26 mouse cellular contexts compared by ENCODE assay signal in genomic region chr16:87701891-87702290, GRCm38 (mm10). TPM values are rescaled to one million over a fixed set of nuclear protein-coding genes. Genes with fewer than 3 reads are reported as not detected.
DNase-seq lines count a peak whose midpoint lies in the region; ATAC-seq and TF ChIP-seq lines count a peak whose summit lies in the region.
"Had no signal": no experiment of that assay in that cellular context is flagged by ENCODE, and none has a peak within 500 bp of the region (broad histone marks: within the 10 kb centered on the region; RNA-seq: fewer than 3 reads in every experiment).

No protein-coding gene starts in this region.

- peak overlapping the region; percentile 28 for H3K4me3 ChIP-seq in heart, embryonic 13.5 days
- no peak overlapping the region for H3K4me3 ChIP-seq in heart, adult 2 months
- H3K4me3 ChIP-seq in kidney, adult 2 months (ENCODE audit: insufficient read depth, low read depth, low read length), result no peak overlapping the region
- no peak overlapping the region for H3K4me3 ChIP-seq in kidney, embryonic 14.5 days (ENCODE audit: low read length)
- 0 out of 2 replicates have a peak overlapping the region, but pooled peaks have one; percentile 0 for H3K4me3 ChIP-seq in liver, embryonic 13.5 days (replicated peaks)
- H3K4me3 ChIP-seq in liver, embryonic 15.5 days (replicated peaks), result no peak overlapping the region
- no peak overlapping the region for H3K4me3 ChIP-seq in limb, embryonic 10.5 days
- H3K4me3 ChIP-seq: embryonic facial prominence, embryonic 12.5 days; forebrain, embryonic 12.5 days; limb, embryonic 15.5 days; midbrain, embryonic 13.5 days; neural tube, embryonic 13.5 days had no signal

- 0 out of 2 replicates have a peak overlapping the region, but pooled peaks have one; percentile 6 for H3K9ac ChIP-seq in heart, embryonic 13.5 days
- no peak overlapping the region for H3K9ac ChIP-seq in heart, adult 2 months (ENCODE audit: low read depth, low read length)
- no peak overlapping the region for H3K9ac ChIP-seq in kidney, embryonic 14.5 days (ENCODE audit: low read depth, low read length)
- H3K9ac ChIP-seq in liver, embryonic 13.5 days, result peak overlapping the region; percentile 49; the same call in 1 of the 2 replicates
- H3K9ac ChIP-seq in liver, embryonic 15.5 days, result no peak overlapping the region
- H3K9ac ChIP-seq: embryonic facial prominence, embryonic 12.5 days; forebrain, embryonic 12.5 days; forebrain, postnatal 0 days; hindbrain, embryonic 14.5 days; limb, embryonic 15.5 days; midbrain, embryonic 13.5 days; neural tube, embryonic 13.5 days had no signal

- H3K4me1 ChIP-seq in heart, embryonic 13.5 days, result peaks cover 77% of the 10 kb centered on the region
- H3K4me1 ChIP-seq in heart, adult 2 months (ENCODE audit: control insufficient read depth, insufficient read depth, low read length), result peaks cover 23% of the 10 kb centered on the region
- peaks cover 32% of the 10 kb centered on the region for H3K4me1 ChIP-seq in kidney, adult 2 months (ENCODE audit: control insufficient read depth, insufficient read depth, low read length)
- peaks cover 21% of the 10 kb centered on the region for H3K4me1 ChIP-seq in kidney, embryonic 14.5 days (ENCODE audit: control insufficient read depth, insufficient read depth, low read length)
- H3K4me1 ChIP-seq in liver, embryonic 13.5 days (replicated peaks), result peaks cover 84% of the 10 kb centered on the region
- peaks cover 82% of the 10 kb centered on the region for H3K4me1 ChIP-seq in liver, embryonic 15.5 days (replicated peaks)
- peaks cover 38% of the 10 kb centered on the region for H3K4me1 ChIP-seq in limb, embryonic 10.5 days

- H3K36me3 ChIP-seq in heart, embryonic 13.5 days, result no peaks in the 10 kb centered on the region
- peaks cover 5% of the 10 kb centered on the region for H3K36me3 ChIP-seq in heart, adult 2 months (ENCODE audit: control insufficient read depth, insufficient read depth, low read length)
- no peaks in the 10 kb centered on the region for H3K36me3 ChIP-seq in kidney, adult 2 months (ENCODE audit: control insufficient read depth, insufficient read depth, low read length)
- no peaks in the 10 kb centered on the region for H3K36me3 ChIP-seq in kidney, embryonic 14.5 days (ENCODE audit: control insufficient read depth, insufficient read depth, low read length)
- no peaks in the 10 kb centered on the region for H3K36me3 ChIP-seq in liver, embryonic 13.5 days
- H3K36me3 ChIP-seq in liver, embryonic 15.5 days (replicated peaks), result no peaks in the 10 kb centered on the region
- H3K36me3 ChIP-seq in limb, embryonic 10.5 days, result no peaks in the 10 kb centered on the region
- H3K36me3 ChIP-seq: embryonic facial prominence, embryonic 12.5 days; forebrain, embryonic 12.5 days; limb, embryonic 15.5 days; midbrain, embryonic 13.5 days; neural tube, embryonic 13.5 days had no signal

- TF ChIP-seq CTCF in heart, adult 2 months (IDR thresholded peaks at IDR 0.05), result no peak
- no peak for TF ChIP-seq CTCF in kidney, adult 2 months (conservative IDR thresholded peaks at IDR 0.05; ENCODE audit: insufficient read depth, insufficient read length, low read depth, low read length)

- no peaks in the 10 kb centered on the region for H3K27me3 ChIP-seq in heart, embryonic 13.5 days (replicated peaks)
- no peaks in the 10 kb centered on the region for H3K27me3 ChIP-seq in heart, adult 2 months (ENCODE audit: control insufficient read depth, insufficient read depth, low read length)
- H3K27me3 ChIP-seq in kidney, adult 2 months (replicated peaks; ENCODE audit: control insufficient read depth, insufficient read depth, low read length), result no peaks in the 10 kb centered on the region
- no peaks in the 10 kb centered on the region for H3K27me3 ChIP-seq in kidney, embryonic 14.5 days (ENCODE audit: control insufficient read depth, insufficient read depth, low read length)
- no peaks in the 10 kb centered on the region for H3K27me3 ChIP-seq in liver, embryonic 13.5 days
- H3K27me3 ChIP-seq in liver, embryonic 15.5 days, result no peaks in the 10 kb centered on the region
- no peaks in the 10 kb centered on the region; the same call in 1 of the 2 replicates for H3K27me3 ChIP-seq in limb, embryonic 10.5 days (ENCODE audit: low read depth, poor library complexity, severe bottlenecking)
- H3K27me3 ChIP-seq: embryonic facial prominence, embryonic 12.5 days; neural tube, embryonic 13.5 days; Patski had no signal

- TF ChIP-seq EP300 in heart, adult 2 months (IDR thresholded peaks at IDR 0.05; ENCODE audit: insufficient read depth, low read depth, low read length), result no peak

- no peak overlapping the region for H3K27ac ChIP-seq in heart, embryonic 13.5 days (replicated peaks)
- H3K27ac ChIP-seq in heart, adult 2 months, result no peak overlapping the region
- H3K27ac ChIP-seq in kidney, adult 2 months (ENCODE audit: insufficient read depth, low read depth, low read length), result no peak overlapping the region
- no peak overlapping the region for H3K27ac ChIP-seq in kidney, embryonic 14.5 days (ENCODE audit: low read depth, low read length)
- H3K27ac ChIP-seq in liver, embryonic 13.5 days, result peak overlapping the region; percentile 59
- H3K27ac ChIP-seq in liver, embryonic 15.5 days (replicated peaks), result peak overlapping the region; percentile 31; the same call in 1 of the 2 replicates
- H3K27ac ChIP-seq in limb, embryonic 10.5 days, result no peak overlapping the region
- H3K27ac ChIP-seq: embryonic facial prominence, embryonic 12.5 days; forebrain, embryonic 12.5 days; hindbrain, embryonic 14.5 days; limb, embryonic 15.5 days; midbrain, embryonic 13.5 days; neural tube, embryonic 13.5 days had no signal

- H3K9me3 ChIP-seq in heart, embryonic 13.5 days, result no peaks in the 10 kb centered on the region
- H3K9me3 ChIP-seq in kidney, embryonic 14.5 days (ENCODE audit: control insufficient read depth, low read length), result no peaks in the 10 kb centered on the region
- H3K9me3 ChIP-seq in liver, embryonic 13.5 days (replicated peaks), result no peaks in the 10 kb centered on the region
- no peaks in the 10 kb centered on the region for H3K9me3 ChIP-seq in liver, embryonic 15.5 days (replicated peaks)
- H3K9me3 ChIP-seq in limb, embryonic 10.5 days (replicated peaks), result no peaks in the 10 kb centered on the region
- H3K9me3 ChIP-seq: embryonic facial prominence, embryonic 12.5 days; forebrain, embryonic 12.5 days; limb, embryonic 15.5 days; midbrain, embryonic 13.5 days; neural tube, embryonic 13.5 days had no signal

- intact Hi-C loops in heart, adult 2 months (cut with DNase I), result loop anchor here (2.0 kb wide), 1 partner anchor 13 kb away; no protein-coding TSS in a partner anchor

- TF ChIP-seq POLR2A in heart, adult 2 months (IDR thresholded peaks at IDR 0.05; ENCODE audit: insufficient read depth, low read depth, low read length), result no peak
- TF ChIP-seq POLR2A in kidney, adult 2 months (IDR thresholded peaks at IDR 0.05; ENCODE audit: low read depth, low read length), result no peak

- 76% methylated on average over 2 of the region's 2 CpGs for WGBS in heart, embryonic 13.5 days
- WGBS in heart, adult 2 months, result 73% methylated on average over 2 of the region's 2 CpGs
- 35% methylated on average over 2 of the region's 2 CpGs for WGBS in kidney, adult 2 months
- 41% methylated on average over 2 of the region's 2 CpGs for WGBS in kidney, embryonic 14.5 days
- WGBS in liver, embryonic 13.5 days (ENCODE audit: insufficient replicate concordance), result 60% methylated on average over 2 of the region's 2 CpGs
- 69% methylated on average over 2 of the region's 2 CpGs for WGBS in liver, embryonic 15.5 days (ENCODE audit: insufficient replicate concordance)
- WGBS in limb, embryonic 10.5 days, result 77% methylated on average over 2 of the region's 2 CpGs

- no peak for DNase-seq in heart, adult 2 months
- DNase-seq in kidney, adult 2 months, result peak; percentile 86
- no peak for DNase-seq in liver, embryonic 13.5 days
- DNase-seq in liver, result no peak
- DNase-seq in limb, embryonic 10.5 days (ENCODE audit: low spot score), result no peak
- DNase-seq: adrenal gland, postnatal 10 days; cerebellum, adult 11 months; cerebellum, adult 9-10 months; embryo, embryonic 11 days; forebrain, postnatal 0 days; heart, postnatal 36 days; layer of hippocampus, postnatal 36 days; left cerebral cortex, postnatal 4 days; lung, postnatal 36 days; thymus, adult 2 months; thymus, postnatal 36 days had no signal

- ATAC-seq in heart, embryonic 13.5 days (ENCODE audit: extremely low read depth, insufficient number of reproducible peaks, low FRiP score, low TSS enrichment), result no peak
- ATAC-seq in kidney, embryonic 14.5 days (ENCODE audit: low FRiP score, low TSS enrichment), result no peak
- no peak for ATAC-seq in liver, embryonic 13.5 days (ENCODE audit: low read depth)
- ATAC-seq in liver, embryonic 15.5 days (ENCODE audit: insufficient read depth), result no peak
- ATAC-seq: forebrain, postnatal 0 days; midbrain, embryonic 13.5 days; Patski had no signal

- H3K4me2 ChIP-seq in heart, embryonic 13.5 days, result peak overlapping the region; percentile 44
- no peak overlapping the region for H3K4me2 ChIP-seq in kidney, embryonic 14.5 days (replicated peaks; ENCODE audit: low read depth, low read length)
- H3K4me2 ChIP-seq in liver, embryonic 13.5 days, result peak overlapping the region; percentile 44
- peak overlapping the region; percentile 33 for H3K4me2 ChIP-seq in liver, embryonic 15.5 days
- H3K4me2 ChIP-seq: embryonic facial prominence, embryonic 12.5 days; forebrain, embryonic 12.5 days; hindbrain, embryonic 14.5 days; limb, embryonic 15.5 days; midbrain, embryonic 13.5 days; neural tube, embryonic 13.5 days had no signal

- H3K79me2 ChIP-seq in heart, adult 2 months (replicated peaks; ENCODE audit: control insufficient read depth, insufficient read depth, low read length), result peaks cover 7% of the 10 kb centered on the region

RNA-seq across cellular contexts. Expression of gene Bach1, which starts 3.1 kb away (rescaled TPM):
- polyA plus RNA-seq in heart, embryonic 13.5 days (2015; fragmentation: Nextera tagmentation; extraction: Ambion mirVana), result 9.2 and 9.5 TPM in 2 replicates
- 10 to 100 TPM; 26.4 to 27.9 TPM for total RNA-seq in heart, adult 2 months (2021)
- polyA plus RNA-seq in heart, adult 2 months (2012; rRNA removed), result 8.3 and 11.1 TPM in 2 replicates
- polyA plus RNA-seq in kidney, adult 2 months (2012; rRNA removed), result 8.6 and 9.7 TPM in 2 replicates
- polyA plus RNA-seq in kidney, embryonic 14.5 days (2014; fragmentation: Nextera tagmentation; extraction: Ambion mirVana), result 9.8 and 19.6 TPM in 2 replicates
- 6.3 and 9.0 TPM in 2 replicates for polyA plus RNA-seq in liver, embryonic 13.5 days (2015; fragmentation: Nextera tagmentation; extraction: Ambion mirVana)
- polyA plus RNA-seq in liver, embryonic 15.5 days (2015; fragmentation: Nextera tagmentation; extraction: Ambion mirVana), result 6.5 and 6.9 TPM in 2 replicates
- polyA plus RNA-seq in limb, embryonic 10.5 days (2016; fragmentation: Nextera tagmentation; extraction: Ambion mirVana), result 12.5 and 15.4 TPM in 2 replicates

Comparison
In these comparisons a context has a peak if more than half of its experiments do, and no peak if none do; other contexts are left out.
1. H3K4me3 ChIP-seq: peak in heart, embryonic 13.5 days (single experiment) and liver, embryonic 13.5 days (single experiment); none in heart, adult 2 months (single experiment), kidney, adult 2 months (single experiment), kidney, embryonic 14.5 days (single experiment), liver, embryonic 15.5 days (single experiment) and limb, embryonic 10.5 days (single experiment).
2. H3K9ac ChIP-seq: peak in heart, embryonic 13.5 days (single experiment) and liver, embryonic 13.5 days (single experiment); none in heart, adult 2 months (single experiment), kidney, embryonic 14.5 days (single experiment) and liver, embryonic 15.5 days (single experiment).
3. H3K27ac ChIP-seq: peak in liver, embryonic 13.5 days (single experiment) and liver, embryonic 15.5 days (single experiment); none in heart, embryonic 13.5 days (single experiment), heart, adult 2 months (single experiment), kidney, adult 2 months (single experiment), kidney, embryonic 14.5 days (single experiment) and limb, embryonic 10.5 days (single experiment).